Mouse (Mus musculus): ENCODE measurements around the gene Phf3.

DNA sequence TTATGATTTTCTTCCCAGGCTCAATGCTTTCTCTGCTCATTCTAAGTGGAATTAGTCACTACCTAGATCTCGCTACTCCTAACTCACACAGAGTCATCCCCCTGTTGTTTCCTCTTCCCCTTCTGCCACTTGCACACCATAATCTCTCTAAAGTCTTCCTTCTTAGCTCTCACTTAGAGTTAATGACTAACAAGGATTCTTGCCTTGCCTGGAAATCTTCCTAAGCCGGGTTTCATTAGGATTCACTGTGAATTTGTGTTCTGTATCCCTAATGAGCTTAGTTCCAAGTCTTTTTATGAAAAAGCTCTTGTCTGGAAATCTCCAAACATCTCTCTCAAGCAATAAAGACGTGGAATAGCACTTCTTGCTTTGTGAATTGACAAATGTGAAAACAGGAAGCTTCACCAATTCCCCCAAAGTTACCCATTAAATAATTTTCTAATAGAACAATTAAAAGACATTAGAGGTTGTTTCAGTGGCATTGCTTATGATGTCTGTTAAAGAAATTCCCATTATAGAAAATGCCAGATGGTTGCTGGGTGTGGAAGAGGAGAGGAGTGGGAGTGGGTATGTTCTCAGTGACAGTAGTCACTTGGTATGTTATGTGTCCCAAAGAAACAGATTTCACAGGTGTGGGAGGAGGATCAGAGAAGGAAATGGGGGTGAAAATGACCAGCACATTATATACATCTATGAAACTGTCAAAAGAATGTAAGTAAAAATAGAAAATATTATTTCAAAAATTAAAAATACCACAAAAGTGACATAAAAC, 118.1 kb downstream of the Phf3 start:
- TF ChIP-seq CTCF (IDR thresholded peaks at IDR 0.05; ENCODE audit: low read depth) = no peak
- no peak for TF ChIP-seq EP300 (IDR thresholded peaks at IDR 0.05; ENCODE audit: low read depth)

Measured in heart, postnatal 0 days (tissue).